Mouse (Mus musculus): ENCODE results near the gene Snx18.

DNA sequence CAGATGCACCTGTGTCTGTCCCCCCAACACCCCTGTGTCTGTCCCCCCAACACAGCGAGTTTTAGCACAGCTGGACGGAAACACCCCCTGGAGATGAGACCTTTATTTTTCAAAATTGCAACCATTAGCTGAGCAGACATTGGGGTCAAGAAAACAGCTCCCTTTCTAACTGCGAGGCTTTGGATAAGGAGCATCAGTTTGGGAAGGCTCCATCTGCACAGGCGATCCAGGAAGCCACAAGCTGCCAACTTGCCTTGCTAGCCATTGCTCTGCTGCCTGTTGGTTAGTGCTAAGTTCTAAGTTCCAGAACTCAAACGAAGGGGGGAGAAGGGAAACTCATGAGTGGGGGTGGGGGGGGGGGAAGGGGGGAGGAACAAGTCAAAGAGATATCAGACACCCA lies 51.4 kb downstream of the Snx18 start:
- TF ChIP-seq POLR2A (IDR thresholded peaks at IDR 0.05; ENCODE audit: insufficient read depth, low read depth, low read length) (no peak), CTCF (IDR thresholded peaks at IDR 0.05; ENCODE audit: insufficient read depth, low read depth, low read length) (no peak)

Measured in olfactory bulb, adult 2 months (tissue).